Mouse (Mus musculus) thymus, postnatal 36 days (tissue): ENCODE results near the gene Zbtb34.

Source experiments
- DNase-seq, 2 experiments: peaks; one replicate each; pipeline ENCODE4 v3.0.0; 2022; ENCODE audit warnings: mixed read lengths in 2 of 2

Gene Zbtb34

DNA sequence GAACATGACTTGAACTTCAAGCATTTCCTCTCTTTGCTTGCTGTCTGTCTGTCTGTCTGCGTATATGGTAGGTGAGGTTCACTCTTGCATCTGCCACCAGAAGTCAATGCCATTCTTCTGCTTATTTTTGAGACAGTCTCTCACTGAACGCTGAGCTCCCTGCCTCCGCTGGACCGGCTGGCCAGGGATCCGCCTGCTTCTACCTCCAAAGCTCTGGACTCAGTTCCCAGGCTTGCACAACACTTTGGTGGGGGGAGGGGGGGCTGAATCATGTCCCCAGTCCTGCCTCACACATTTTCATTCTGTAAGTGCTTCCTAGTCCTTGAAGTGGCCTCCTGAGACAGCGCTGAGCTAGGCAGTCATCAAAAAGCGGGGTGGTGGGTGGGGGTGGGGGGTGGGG, 32.0 kb downstream of the Zbtb34 start:
- DNase-seq, result no peak

GRCm38 (mm10) chr2:33397036-33397435, 34.1 kb downstream of the Zbtb34 start:
- DNase-seq, result no peak

DNA sequence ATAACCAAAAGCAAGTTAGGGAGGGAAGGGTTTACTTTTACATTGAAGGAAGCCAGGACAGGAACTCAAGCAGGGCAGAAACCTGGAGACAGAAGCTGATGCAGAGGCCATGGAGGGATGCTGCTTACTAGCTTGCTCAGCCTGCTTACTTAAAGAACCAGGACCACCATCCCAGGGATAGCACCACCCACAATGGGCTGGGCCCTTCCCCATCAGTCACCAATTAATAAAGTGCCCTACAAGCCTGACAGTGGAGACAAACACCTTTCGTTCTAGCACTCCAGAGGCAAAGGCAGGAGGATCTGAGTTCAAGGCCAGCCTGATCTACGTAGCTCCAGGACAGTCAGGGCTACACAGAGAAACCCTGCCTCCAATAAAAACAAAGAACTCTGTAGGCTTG, 36.1 kb downstream of the Zbtb34 start:
- DNase-seq, result no peak

GRCm38 (mm10) chr2:33393951-33394635, 37.0 kb downstream of the Zbtb34 start:
- DNase-seq, result no peak

GRCm38 (mm10) chr2:33393021-33393420, 38.1 kb downstream of the Zbtb34 start:
- DNase-seq, result no peak

- DNase-seq, result no peak
Measured at GRCm38 (mm10) chr2:33371648-33372408, 59.3 kb downstream of the Zbtb34 start.

DNA sequence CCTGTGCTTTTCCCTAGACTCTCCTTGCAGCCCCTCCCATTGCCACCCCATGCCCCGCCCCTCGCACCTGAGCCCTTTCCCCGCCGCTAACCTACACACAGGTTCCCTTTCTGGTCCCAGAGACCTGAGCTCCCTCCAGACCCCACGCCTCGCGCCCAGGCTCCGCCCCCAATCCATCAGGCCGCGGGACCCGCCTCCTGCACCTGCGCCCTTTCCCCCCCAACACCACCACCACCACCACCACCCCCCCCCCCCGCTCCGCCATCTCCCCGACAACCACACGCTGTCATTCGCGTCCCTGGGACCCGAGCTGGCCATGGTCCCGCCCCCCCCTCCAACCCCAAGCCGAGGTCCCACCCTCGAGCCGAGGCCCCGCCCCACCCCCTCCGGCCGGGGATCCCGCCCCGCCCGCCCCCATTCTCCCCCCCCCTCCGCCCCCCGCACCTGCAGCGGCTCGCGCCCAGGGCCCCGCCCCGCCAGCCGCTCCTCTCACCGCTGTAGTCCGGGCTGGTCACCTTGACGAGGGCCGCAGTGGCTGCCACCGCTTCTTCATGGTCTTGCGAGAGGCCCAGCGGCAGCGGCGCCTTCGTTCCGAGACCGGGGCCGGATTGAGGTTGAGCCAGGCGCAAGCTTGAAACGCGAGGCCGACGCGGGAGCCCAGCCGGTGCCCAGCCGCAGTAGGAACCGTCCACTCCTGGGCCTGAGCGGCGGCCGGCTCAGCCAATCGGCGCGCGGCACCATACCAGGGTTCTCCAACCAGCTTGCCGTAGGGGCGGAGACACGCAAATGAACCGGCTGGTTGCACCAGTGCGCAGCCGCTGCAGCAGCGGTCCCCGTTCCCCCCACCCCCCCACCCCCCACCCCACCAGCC, 60.1 kb downstream of the Zbtb34 start, which contains the start of gene Ralgps1:
Gene Ralgps1 (minus strand): TSS at position 710 of the 871 bp plus-strand sequence.
- DNase-seq, result peak; percentile 93 to 98

DNA sequence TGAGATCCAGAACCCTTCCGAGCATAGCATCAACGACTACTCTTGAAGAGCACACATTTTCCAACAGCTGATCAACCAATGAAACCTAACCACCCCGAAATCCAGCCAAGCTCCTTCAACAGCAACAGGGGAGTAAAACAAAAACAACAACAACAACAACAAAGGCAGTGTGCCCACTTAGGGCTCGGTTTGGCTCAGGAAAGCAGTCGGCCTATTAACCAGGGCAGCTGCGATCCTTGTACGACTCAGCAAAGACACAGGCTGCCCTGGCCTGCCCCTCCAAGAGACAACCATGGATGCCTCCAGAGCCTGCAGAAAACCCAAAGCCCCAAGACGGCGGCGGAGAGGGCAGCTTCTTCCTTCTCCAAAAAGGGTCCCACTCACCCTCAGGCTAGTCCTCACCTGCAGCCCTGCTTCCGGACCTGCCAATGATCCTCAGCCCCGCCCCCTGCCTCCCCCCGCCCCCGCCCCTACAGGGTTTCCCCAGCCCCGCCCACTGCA, 60.8 kb downstream of the Zbtb34 start:
- no peak for DNase-seq

GRCm38 (mm10) chr2:33369453-33369852, 61.7 kb downstream of the Zbtb34 start:
- DNase-seq, result no peak

- DNase-seq, result no peak
Measured at GRCm38 (mm10) chr2:33368486-33368885, 62.6 kb downstream of the Zbtb34 start.

GRCm38 (mm10) chr2:33365703-33366471, 65.2 kb downstream of the Zbtb34 start:
- no peak for DNase-seq

- DNase-seq, result no peak
Measured at GRCm38 (mm10) chr2:33364656-33365055, 66.5 kb downstream of the Zbtb34 start.

DNA sequence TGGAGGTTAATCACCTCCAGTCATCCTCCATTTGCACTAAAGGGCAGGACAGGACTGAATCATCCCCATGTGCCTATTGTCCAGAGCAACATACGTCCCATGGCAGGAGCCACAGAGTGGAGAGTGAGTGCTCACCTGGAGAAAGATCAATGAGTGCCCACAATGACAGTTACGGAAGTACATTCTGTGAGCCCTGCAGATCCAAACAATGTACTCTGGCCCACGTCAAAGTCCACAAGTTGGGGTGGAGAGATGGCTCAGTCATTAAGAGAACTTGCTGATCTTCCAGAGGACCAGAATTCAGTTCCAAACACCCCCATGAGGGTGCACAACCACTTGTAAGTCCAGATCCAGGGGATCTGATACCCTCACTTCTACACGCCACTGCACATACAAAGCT, 67.2 kb downstream of the Zbtb34 start:
- no peak for DNase-seq

GRCm38 (mm10) chr2:33361139-33361716, 69.9 kb downstream of the Zbtb34 start:
- DNase-seq, result no peak

DNA sequence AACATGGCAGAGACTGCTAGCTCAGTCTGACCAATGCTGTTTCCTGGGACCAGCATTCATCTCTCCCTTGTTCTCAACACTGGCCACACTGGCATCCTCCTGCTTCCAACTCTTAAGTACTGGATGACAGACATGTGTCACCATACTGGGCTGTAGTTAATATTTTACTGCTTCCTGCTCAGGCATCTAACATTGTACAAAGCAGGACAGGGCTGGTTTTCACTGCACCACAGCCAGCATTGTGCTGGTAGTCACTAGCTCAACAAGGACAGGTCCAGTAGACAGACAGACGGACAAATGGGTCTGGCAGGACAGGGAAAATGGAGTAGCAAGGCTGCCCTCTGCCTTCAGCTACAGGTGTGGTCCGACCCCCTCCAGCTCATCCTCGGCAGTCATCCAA, 70.6 kb downstream of the Zbtb34 start:
- no peak for DNase-seq

DNA sequence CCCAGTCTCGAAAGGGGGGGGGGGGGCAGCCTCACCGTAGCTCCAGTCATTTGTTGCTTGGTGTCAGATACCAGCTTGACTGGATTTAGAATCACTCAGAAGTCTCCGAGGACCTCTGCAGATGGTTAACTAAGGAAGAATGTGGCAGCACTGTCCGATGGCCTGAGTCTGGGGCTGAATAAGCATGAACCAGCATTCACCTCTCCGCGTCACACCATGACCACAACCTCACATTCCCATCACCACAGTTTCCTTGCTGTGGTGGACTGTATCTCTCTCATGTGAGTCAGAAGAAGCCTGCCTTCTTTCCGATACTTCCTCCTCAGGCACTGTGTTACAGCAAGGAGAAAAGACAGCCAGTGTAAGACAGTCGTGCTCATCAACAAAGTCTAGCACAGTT, 71.9 kb downstream of the Zbtb34 start:
- DNase-seq, result no peak

- DNase-seq, result no peak
Measured at GRCm38 (mm10) chr2:33357250-33357838, 73.8 kb downstream of the Zbtb34 start.
